Mouse (Mus musculus) heart, postnatal 0 days (tissue): ENCODE results near the gene Ndufv1. TPM values are rescaled to one million over a fixed set of nuclear protein-coding genes. Genes with fewer than 3 reads are reported as not detected.
A peak's percentile ranks its signal among the peaks of the same experiment; 100 is the strongest.
"Not testable (repeated sequence)": the region's sequence is repeated elsewhere in the genome, so short reads cannot be mapped to it uniquely, and the experiment has no call there.

Experiments used
- ATAC-seq: fragments of 200-750 bp; cut with Nextera tagmentation; 2 replicates; pipeline ENCODE4 v1.8.0; 2017; ENCODE audit warnings: low read depth, moderate number of reproducible peaks, moderate library complexity; ENCODE audit not compliant: insufficient read depth
- DNase-seq: peaks from one replicate; pipeline ENCODE4 v3.0.0-alpha.2; 2016; ENCODE audit warnings: low spot score
- H3K27ac ChIP-seq: fragments of 300-500 bp; sonication (generic); 2 replicates; pipeline ENCODE4 v1.5.1; 2014; ENCODE audit warnings: low read depth, mild to moderate bottlenecking
- H3K27me3 ChIP-seq: fragments of 300-500 bp; sonication (generic); 2 replicates; pipeline ENCODE4 v1.6.1; 2014; ENCODE audit warnings: low read length, mixed read lengths; ENCODE audit not compliant: control insufficient read depth, insufficient read depth
- H3K36me3 ChIP-seq: fragments of 300-500 bp; sonication (generic); replicated peaks from 2 replicates; pipeline ENCODE4 v1.6.1; 2014; ENCODE audit warnings: low read length, mixed read lengths; ENCODE audit not compliant: control insufficient read depth, insufficient read depth
- H3K4me1 ChIP-seq: fragments of 300-500 bp; sonication (generic); 2 replicates; pipeline ENCODE4 v1.6.1; 2014; ENCODE audit warnings: antibody characterized with exemption; ENCODE audit not compliant: control insufficient read depth, insufficient read depth
- H3K4me2 ChIP-seq: fragments of 300-500 bp; sonication (generic); 2 replicates; pipeline ENCODE4 v1.6.1; 2014; ENCODE audit warnings: low read depth, mild to moderate bottlenecking, low read length, moderate library complexity
- H3K4me3 ChIP-seq: fragments of 300-500 bp; sonication (generic); 2 replicates; pipeline ENCODE4 v1.5.1; 2014; ENCODE audit warnings: low read depth, low read length
- H3K9ac ChIP-seq: fragments of 300-500 bp; sonication (generic); replicated peaks from 2 replicates; pipeline ENCODE4 v1.6.1; 2014; ENCODE audit warnings: low read depth, low read length, mixed read lengths
- H3K9me3 ChIP-seq: fragments of 300-500 bp; sonication (generic); replicated peaks from 2 replicates; pipeline ENCODE4 v1.6.1; 2016; ENCODE audit warnings: low read length; ENCODE audit not compliant: control insufficient read depth
- CTCF ChIP-seq: IDR thresholded peaks from 2 replicates; pipeline ENCODE4 v1.5.1; 2016; ENCODE audit warnings: antibody characterized with exemption, control low read depth, low read depth
- EP300 ChIP-seq: IDR thresholded peaks from 2 replicates; pipeline ENCODE4 v1.6.1; 2016; ENCODE audit warnings: antibody characterized with exemption, low read depth
- WGBS: fragments of 180-500 bp; shearing (Covaris S2); extraction: QIAGEN DNeasy Blood & Tissue Kit; methylation state at CpG from one replicate; pipeline ENCODE4 v1.1.7; 2014; 5-methylcytosine and 5-hydroxymethylcytosine counted together
- polyA plus RNA-seq: library from polyadenylated mRNA; unstranded; fragments of >200 nt; fragmentation: Nextera tagmentation; extraction: Ambion mirVana; gene quantifications from 2 replicates; pipeline ENCODE4 v1.2.1, GENCODE M21; 2015
- total RNA-seq: library from RNA; depleted of rRNA; stranded (reverse); fragments of >200 nt; gene quantifications from 2 replicates; pipeline ENCODE4 v1.2.3, GENCODE M21; 2014; ENCODE audit warnings: low replicate concordance; rRNA removed

Gene Ndufv1
- total and polyA plus RNA-seq, 2 experiments from 2014 or later, result 941 to 1,090 TPM

DNA sequence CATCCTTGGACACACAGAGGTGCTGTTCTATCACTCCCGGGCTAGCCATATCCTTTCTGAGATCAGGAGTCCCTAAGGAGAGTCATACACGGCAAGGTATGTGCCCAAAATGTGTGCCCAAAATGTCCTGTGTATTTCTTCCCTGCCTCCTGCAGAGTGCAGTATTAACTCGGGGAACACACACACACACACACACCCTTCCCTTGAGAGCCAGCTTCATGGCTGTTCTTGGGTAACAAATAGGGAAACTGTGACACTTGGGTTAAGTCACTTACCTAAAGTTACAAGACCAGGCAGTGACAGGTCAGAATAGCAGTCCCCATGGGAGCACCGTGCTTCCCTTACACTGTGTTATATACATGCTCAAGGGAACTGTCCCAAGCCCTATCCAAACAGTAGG, 48.6 kb downstream of the Ndufv1 start:
- DNase-seq (no peak), ATAC-seq (no peak)
- Histone ChIP-seq H3K27ac (no peak overlapping the region), H3K9me3 (no peaks in the 10 kb centered on the region), H3K4me2 (no peak overlapping the region), H3K4me1 (no peaks in the 10 kb centered on the region; the same call in 1 of the 2 replicates), H3K27me3 (no peaks in the 10 kb centered on the region), H3K9ac (no peak overlapping the region), H3K36me3 (no peaks in the 10 kb centered on the region), H3K4me3 (no peak overlapping the region)
- 66% methylated on average over 4 of the region's 4 CpGs for WGBS
- no peak for TF ChIP-seq EP300
- TF ChIP-seq CTCF, result no peak

DNA sequence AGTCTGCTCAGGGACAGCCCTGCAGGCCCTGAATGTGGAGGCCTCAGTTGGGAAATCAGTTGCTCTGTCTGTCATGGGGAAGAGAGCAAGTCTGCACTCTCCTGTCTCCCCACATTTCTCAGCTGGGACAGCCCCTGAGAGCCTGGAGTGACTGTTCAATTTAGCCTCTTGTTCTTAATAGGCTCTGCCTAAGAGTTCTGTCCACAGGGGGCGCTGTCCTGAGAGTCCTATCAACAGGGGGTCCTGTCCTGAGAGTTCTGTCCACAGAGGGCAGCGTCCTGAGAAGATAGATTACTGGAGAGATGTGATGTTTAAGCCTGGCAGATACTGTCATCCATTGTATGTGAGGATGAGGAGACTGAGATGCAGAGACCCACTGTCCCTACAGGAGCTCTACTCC, 50.1 kb downstream of the Ndufv1 start:
- no peaks in the 10 kb centered on the region for H3K9me3 ChIP-seq
- no peak overlapping the region for H3K4me3 ChIP-seq
- TF ChIP-seq EP300 (no peak), CTCF (peak; percentile 4; the same call in 1 of the 2 replicates)
- ATAC-seq (0 out of 2 replicates have a peak, but pooled peaks have one; percentile 6), DNase-seq (no peak)
- no peaks in the 10 kb centered on the region for H3K36me3 ChIP-seq
- no peak overlapping the region for H3K27ac ChIP-seq
- WGBS, result 28% methylated on average over 2 of the region's 2 CpGs
- H3K4me2 ChIP-seq, result no peak overlapping the region
- H3K27me3 ChIP-seq, result no peaks in the 10 kb centered on the region
- no peaks in the 10 kb centered on the region; the same call in 1 of the 2 replicates for H3K4me1 ChIP-seq
- no peak overlapping the region for H3K9ac ChIP-seq

DNA sequence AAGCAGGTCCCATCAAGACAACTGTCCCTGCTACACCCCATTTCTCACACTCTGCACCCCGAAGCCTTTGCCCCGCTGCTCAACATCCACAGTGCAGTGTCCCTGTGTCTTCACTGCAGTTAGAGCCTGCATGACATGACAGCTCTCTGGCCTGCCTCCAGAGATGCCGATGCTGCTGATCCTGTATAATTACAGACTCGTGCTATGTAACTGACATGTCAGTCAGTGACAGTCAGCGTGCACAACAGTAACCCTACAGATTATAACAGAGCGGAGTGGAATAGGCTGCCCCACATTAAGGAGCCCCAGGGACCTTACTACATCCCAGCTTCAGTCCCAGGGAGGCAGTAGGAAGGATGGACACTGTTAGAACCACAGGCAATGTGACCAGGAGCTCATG, 50.8 kb downstream of the Ndufv1 start:
- WGBS, result 59% methylated on average over 6 of the region's 6 CpGs

DNA sequence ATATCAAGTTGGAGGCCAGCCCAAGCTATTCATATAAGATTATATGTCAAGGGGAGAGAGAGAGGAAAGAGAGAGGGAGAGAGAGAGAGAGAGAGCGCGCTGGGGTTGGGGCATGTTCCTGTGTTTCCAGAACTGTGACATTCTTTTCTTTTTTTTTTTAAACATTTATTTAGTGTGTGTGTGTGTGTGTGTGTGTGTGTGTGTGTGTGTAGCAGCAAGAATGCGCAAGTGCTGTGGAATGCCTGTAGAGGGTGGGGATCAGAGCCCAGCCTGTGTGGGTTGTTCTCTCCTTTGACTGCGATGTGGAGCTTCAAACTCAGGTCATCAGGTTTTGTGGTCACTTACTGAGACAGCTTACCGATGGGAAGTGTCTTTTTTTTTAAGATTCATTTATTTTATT, 52.4 kb downstream of the Ndufv1 start:
- Histone ChIP-seq H3K36me3 (no peaks in the 10 kb centered on the region), H3K9ac (no peak overlapping the region), H3K27ac (no peak overlapping the region), H3K4me2 (no peak overlapping the region), H3K27me3 (no peaks in the 10 kb centered on the region), H3K4me3 (no peak overlapping the region), H3K4me1 (no peaks in the 10 kb centered on the region; the same call in 1 of the 2 replicates), H3K9me3 (no peaks in the 10 kb centered on the region)
- DNase-seq (no peak), ATAC-seq (no peak)
- 76% methylated on average over 5 of the region's 5 CpGs for WGBS
- TF ChIP-seq CTCF, result no peak

More for the DNA sequence above, 50.8 kb downstream of the Ndufv1 start:
- not testable (repeated sequence) for H3K4me3 ChIP-seq, H3K36me3 ChIP-seq, ATAC-seq, H3K27ac ChIP-seq, DNase-seq, H3K9ac ChIP-seq, H3K27me3 ChIP-seq, H3K4me1 ChIP-seq, H3K4me2 ChIP-seq, H3K9me3 ChIP-seq

DNA sequence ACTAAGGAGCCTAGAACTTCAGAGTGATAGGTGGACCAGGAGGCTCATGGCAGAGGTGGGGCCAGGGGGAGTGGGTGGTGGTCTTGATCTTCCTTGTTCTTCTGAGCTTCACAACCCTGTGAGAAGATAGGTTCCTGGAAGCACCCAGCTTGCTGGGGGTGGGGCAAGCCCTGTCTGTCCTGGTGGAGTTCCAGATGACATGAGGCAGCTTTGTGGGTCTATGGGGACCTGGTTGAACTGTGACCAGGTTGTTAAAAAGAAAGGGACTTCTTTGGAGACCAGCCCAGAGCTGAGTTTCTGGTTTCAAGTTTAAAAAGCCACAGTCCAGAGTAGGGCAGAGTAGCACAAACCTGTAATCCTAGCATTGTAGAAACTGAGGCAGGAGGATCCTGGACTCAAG, 53.6 kb downstream of the Ndufv1 start:
- no peak overlapping the region for H3K4me2 ChIP-seq
- no peaks in the 10 kb centered on the region for H3K9me3 ChIP-seq
- no peak for TF ChIP-seq CTCF
- no peak for TF ChIP-seq EP300
- H3K9ac ChIP-seq, result no peak overlapping the region
- H3K4me1 ChIP-seq, result no peaks in the 10 kb centered on the region; the same call in 1 of the 2 replicates
- ATAC-seq (no peak), DNase-seq (no peak)
- H3K36me3 ChIP-seq, result no peaks in the 10 kb centered on the region
- no peak overlapping the region for H3K27ac ChIP-seq
- no peaks in the 10 kb centered on the region for H3K27me3 ChIP-seq
- no peak overlapping the region for H3K4me3 ChIP-seq

DNA sequence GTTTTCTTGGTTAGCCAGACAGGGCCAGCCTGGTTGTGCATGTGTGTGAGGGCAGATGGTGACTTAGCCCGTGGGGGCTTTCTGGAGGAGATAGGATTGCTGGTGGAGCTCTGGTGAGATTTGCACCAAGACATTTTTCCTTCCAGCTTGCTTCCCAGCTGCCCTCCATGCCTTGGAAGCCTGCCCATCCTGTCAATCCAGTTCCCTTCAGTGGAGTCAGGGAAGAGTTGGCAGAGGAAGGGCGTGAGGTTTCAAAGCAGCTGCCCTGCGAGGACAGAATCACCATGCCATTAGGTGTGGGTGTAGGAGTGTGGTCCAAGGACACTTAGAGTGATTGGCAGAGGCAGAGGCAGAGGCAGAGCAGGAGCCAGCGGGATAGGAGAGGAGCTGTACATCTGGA, 54.1 kb downstream of the Ndufv1 start, which contains the start of gene Aldh3b3:
Aldh3b3 (plus strand) TSS at position 176 of the 400 bp plus-strand sequence.
- DNase-seq (no peak), ATAC-seq (no peak)
- H3K27ac ChIP-seq, result no peak within 1 kb of the TSS
- H3K9me3 ChIP-seq, result no peaks in the 10 kb centered on the region
- H3K4me2 ChIP-seq, result no peak within 1 kb of the TSS
- H3K4me3 ChIP-seq, result no peak within 1 kb of the TSS
- H3K27me3 ChIP-seq, result no peaks in the 10 kb centered on the region
- TF ChIP-seq CTCF, result no peak
- no peak for TF ChIP-seq EP300
- H3K9ac ChIP-seq, result no peak within 1 kb of the TSS
- 34% methylated on average over 4 of the region's 4 CpGs for WGBS
- H3K4me1 ChIP-seq, result no peaks in the 10 kb centered on the region; the same call in 1 of the 2 replicates
- H3K36me3 ChIP-seq, result no peaks in the 10 kb centered on the region

Other genes starting within 250 kb of the Ndufv1 start
Only the 30 nearest of the 32 such genes appear.
- gene Chka, start 161.0 kb downstream of the Ndufv1 start, total RNA-seq, result 36.3 and 37.6 TPM in 2 replicates
- 13.3 and 13.6 TPM in 2 replicates for gene Chka, start 161.0 kb downstream of the Ndufv1 start, polyA plus RNA-seq
- 32.1 and 44.9 TPM in 2 replicates for gene Tcirg1, start 105.7 kb downstream of the Ndufv1 start, total RNA-seq
- gene Tcirg1, start 105.7 kb downstream of the Ndufv1 start, polyA plus RNA-seq, result 12.8 and 14.1 TPM in 2 replicates
- gene Ndufs8, start 100.0 kb downstream of the Ndufv1 start, total RNA-seq, result 506 and 520 TPM in 2 replicates
- gene Ndufs8, start 100.0 kb downstream of the Ndufv1 start, polyA plus RNA-seq, result 681 and 696 TPM in 2 replicates
- 1.9 and 2.1 TPM in 2 replicates for gene Aldh3b1, start 83.0 kb downstream of the Ndufv1 start, total RNA-seq
- gene Aldh3b1, start 83.0 kb downstream of the Ndufv1 start, polyA plus RNA-seq, result 3.1 and 3.2 TPM in 2 replicates
- 11.9 and 29.6 TPM in 2 replicates for gene Unc93b1, start 77.6 kb downstream of the Ndufv1 start, total RNA-seq
- gene Unc93b1, start 77.6 kb downstream of the Ndufv1 start, polyA plus RNA-seq, result 15.5 and 18.1 TPM in 2 replicates
- gene Aldh3b3, start 54.2 kb downstream of the Ndufv1 start, total RNA-seq, result not detected in 2 replicates
- 0.22 and 0.29 TPM in 2 replicates for gene Aldh3b3, start 54.2 kb downstream of the Ndufv1 start, polyA plus RNA-seq
- gene Aldh3b2, start 40.5 kb downstream of the Ndufv1 start, total RNA-seq, result 3.9 TPM in 1 of 2 replicates, not detected in the other
- gene Aldh3b2, start 40.5 kb downstream of the Ndufv1 start, polyA plus RNA-seq, result 0.18 TPM in 2 replicates
- gene Acy3, start 26.2 kb downstream of the Ndufv1 start, total RNA-seq, result 32.3 and 74.8 TPM in 2 replicates
- 21.5 and 22.6 TPM in 2 replicates for gene Acy3, start 26.2 kb downstream of the Ndufv1 start, polyA plus RNA-seq
- gene Tbx10, start 20.1 kb downstream of the Ndufv1 start, total RNA-seq, result not detected in 2 replicates
- not detected in 2 replicates for gene Tbx10, start 20.1 kb downstream of the Ndufv1 start, polyA plus RNA-seq
- gene Nudt8, start 12.2 kb downstream of the Ndufv1 start, total RNA-seq, result 110 and 175 TPM in 2 replicates
- gene Nudt8, start 12.2 kb downstream of the Ndufv1 start, polyA plus RNA-seq, result 131 and 138 TPM in 2 replicates
- 4.0 and 7.0 TPM in 2 replicates for gene Gm49405, start 12.2 kb downstream of the Ndufv1 start, total RNA-seq
- 3.6 and 4.0 TPM in 2 replicates for gene Gm49405, start 12.2 kb downstream of the Ndufv1 start, polyA plus RNA-seq
- gene Doc2g, start 9.5 kb downstream of the Ndufv1 start, total RNA-seq, result 158 and 202 TPM in 2 replicates
- gene Doc2g, start 9.5 kb downstream of the Ndufv1 start, polyA plus RNA-seq, result 114 and 116 TPM in 2 replicates
- 266 and 311 TPM in 2 replicates for gene Gstp1, start 25.2 kb upstream of the Ndufv1 start, total RNA-seq
- gene Gstp1, start 25.2 kb upstream of the Ndufv1 start, polyA plus RNA-seq, result 440 and 449 TPM in 2 replicates
- 4.5 and 9.7 TPM in 2 replicates for gene Gstp2, start 33.2 kb upstream of the Ndufv1 start, total RNA-seq
- 17.0 and 22.7 TPM in 2 replicates for gene Gstp2, start 33.2 kb upstream of the Ndufv1 start, polyA plus RNA-seq
- gene Gstp3, start 46.8 kb upstream of the Ndufv1 start, total RNA-seq, result not detected in 2 replicates
- not detected in 2 replicates for gene Gstp3, start 46.8 kb upstream of the Ndufv1 start, polyA plus RNA-seq
- not detected in 2 replicates for gene Cabp2, start 68.8 kb upstream of the Ndufv1 start, total RNA-seq
- gene Cabp2, start 68.8 kb upstream of the Ndufv1 start, polyA plus RNA-seq, result not detected in 2 replicates
- 63.2 and 67.3 TPM in 2 replicates for gene Cdk2ap2, start 84.4 kb upstream of the Ndufv1 start, total RNA-seq
- 46.8 and 59.6 TPM in 2 replicates for gene Cdk2ap2, start 84.4 kb upstream of the Ndufv1 start, polyA plus RNA-seq
- gene Pitpnm1, start 87.2 kb upstream of the Ndufv1 start, total RNA-seq, result 26.2 and 47.3 TPM in 2 replicates
- 17.9 and 21.9 TPM in 2 replicates for gene Pitpnm1, start 87.2 kb upstream of the Ndufv1 start, polyA plus RNA-seq
- gene Aip, start 113.1 kb upstream of the Ndufv1 start, total RNA-seq, result 21.4 and 23.8 TPM in 2 replicates
- gene Aip, start 113.1 kb upstream of the Ndufv1 start, polyA plus RNA-seq, result 61.7 and 66.2 TPM in 2 replicates
- not detected in 2 replicates for gene Gpr152, start 127.0 kb upstream of the Ndufv1 start, total RNA-seq
- 0.03 TPM in 2 replicates for gene Gpr152, start 127.0 kb upstream of the Ndufv1 start, polyA plus RNA-seq
- not detected in 2 replicates for gene Cabp4, start 131.2 kb upstream of the Ndufv1 start, total RNA-seq
- 0.07 and 0.11 TPM in 2 replicates for gene Cabp4, start 131.2 kb upstream of the Ndufv1 start, polyA plus RNA-seq
- 120 and 144 TPM in 2 replicates for gene Coro1b, start 135.8 kb upstream of the Ndufv1 start, total RNA-seq
- 97.2 and 102 TPM in 2 replicates for gene Coro1b, start 135.8 kb upstream of the Ndufv1 start, polyA plus RNA-seq
- gene Ptprcap, start 140.8 kb upstream of the Ndufv1 start, total RNA-seq, result 13.5 TPM in 1 of 2 replicates, not detected in the other
- 0.46 and 1.1 TPM in 2 replicates for gene Ptprcap, start 140.8 kb upstream of the Ndufv1 start, polyA plus RNA-seq
- 34.2 and 62.0 TPM in 2 replicates for gene Rps6kb2, start 150.5 kb upstream of the Ndufv1 start, total RNA-seq
- gene Rps6kb2, start 150.5 kb upstream of the Ndufv1 start, polyA plus RNA-seq, result 32.9 and 35.2 TPM in 2 replicates
- gene Carns1, start 162.7 kb upstream of the Ndufv1 start, total RNA-seq, result 40.3 and 119 TPM in 2 replicates
- gene Carns1, start 162.7 kb upstream of the Ndufv1 start, polyA plus RNA-seq, result 20.6 and 23.8 TPM in 2 replicates
- gene Tbc1d10c, start 178.5 kb upstream of the Ndufv1 start, total RNA-seq, result 5.2 TPM in 1 of 2 replicates, not detected in the other
- gene Tbc1d10c, start 178.5 kb upstream of the Ndufv1 start, polyA plus RNA-seq, result 2.7 and 4.4 TPM in 2 replicates
- 808 and 961 TPM in 2 replicates for gene Ppp1ca, start 179.3 kb upstream of the Ndufv1 start, total RNA-seq
- gene Ppp1ca, start 179.3 kb upstream of the Ndufv1 start, polyA plus RNA-seq, result 738 and 763 TPM in 2 replicates
- 9.5 and 12.3 TPM in 2 replicates for gene Rad9a, start 188.9 kb upstream of the Ndufv1 start, total RNA-seq
- 9.5 and 9.7 TPM in 2 replicates for gene Rad9a, start 188.9 kb upstream of the Ndufv1 start, polyA plus RNA-seq
- 3.4 and 14.7 TPM in 2 replicates for gene Clcf1, start 201.4 kb upstream of the Ndufv1 start, total RNA-seq
- gene Clcf1, start 201.4 kb upstream of the Ndufv1 start, polyA plus RNA-seq, result 0.67 and 0.91 TPM in 2 replicates
- gene AC109138.7, start 201.6 kb upstream of the Ndufv1 start, total RNA-seq, result not detected in 2 replicates
- gene AC109138.7, start 201.6 kb upstream of the Ndufv1 start, polyA plus RNA-seq, result not detected in 2 replicates